8 mouse cellular contexts compared by ENCODE assay signal in genomic region chr10:20170605-20171088, GRCm38 (mm10). TPM values are rescaled to one million over a fixed set of nuclear protein-coding genes. Genes with fewer than 3 reads are reported as not detected.
DNase-seq lines count a peak whose midpoint lies in the region; ATAC-seq and TF ChIP-seq lines count a peak whose summit lies in the region.

No protein-coding gene starts in this region.

- no peaks in the 10 kb centered on the region for H3K27me3 ChIP-seq in intestine, postnatal 0 days (replicated peaks; ENCODE audit: control insufficient read depth, insufficient read depth, low read length)

- 0 out of 2 replicates have a peak overlapping the region, but pooled peaks have one; percentile 26 for H3K9ac ChIP-seq in intestine, postnatal 0 days (ENCODE audit: low read depth, low read length)

- peaks cover 6% of the 10 kb centered on the region; the same call in 1 of the 2 replicates for H3K4me1 ChIP-seq in intestine, postnatal 0 days (replicated peaks; ENCODE audit: control insufficient read depth, insufficient read depth, low read length)

- WGBS in intestine, postnatal 0 days = 15% methylated on average over 11 of the region's 11 CpGs

- peak overlapping the region; percentile 70 for H3K27ac ChIP-seq in intestine, postnatal 0 days (ENCODE audit: low read depth, low read length)

- intact Hi-C loops in left cerebral cortex, postnatal 10 days (cut with DNase I) = no loop called here

- H3K36me3 ChIP-seq in intestine, postnatal 0 days (ENCODE audit: control insufficient read depth, insufficient read depth) = no peaks in the 10 kb centered on the region

- no peaks in the 10 kb centered on the region; the same call in 1 of the 2 replicates for H3K9me3 ChIP-seq in intestine, postnatal 0 days (ENCODE audit: control insufficient read depth)

- 0 out of 2 replicates have a peak overlapping the region, but pooled peaks have one; percentile 16 for H3K4me3 ChIP-seq in intestine, postnatal 0 days (ENCODE audit: low read depth, low read length)

- ATAC-seq in granulocyte monocyte progenitor cell, adult 5-6 weeks (replicated peaks; ENCODE audit: poor library complexity, severe bottlenecking) = peak; percentile 62
- peak; percentile 78 for ATAC-seq in intestine, postnatal 0 days

- peak overlapping the region; percentile 50 for H3K4me2 ChIP-seq in intestine, postnatal 0 days (replicated peaks; ENCODE audit: low read depth)

- peak; percentile 77 to 83 for DNase-seq in adrenal gland, postnatal 36 days
- DNase-seq in embryo, embryonic 9.5 days (ENCODE audit: extremely low spot score) = peak; percentile 81
- DNase-seq in left cerebral cortex, postnatal 10 days (ENCODE audit: extremely low spot score in 1 of 2, low spot score in 2 of 2) = peak; percentile 76 to 88
- DNase-seq in lung, postnatal 4 days = peak; percentile 85 to 87
- peak; percentile 79 for DNase-seq in right cerebral cortex, postnatal 14 days
- no peak for DNase-seq in spleen, adult 12 weeks (ENCODE audit: low spot score)

- TF ChIP-seq CTCF in intestine, postnatal 0 days (IDR thresholded peaks at IDR 0.05; ENCODE audit: low read depth) = peak; percentile 97

RNA-seq across cellular contexts. Expression of gene Map7, which starts 22.4 kb away (rescaled TPM):
- total RNA-seq in adrenal gland, postnatal 36 days (2021) = 10 to 100 TPM; 15.1 to 17.9 TPM
- total RNA-seq in granulocyte monocyte progenitor cell, adult 5-6 weeks (2014; fragmentation: Nextera tagmentation) = 19.0 and 22.6 TPM in 2 replicates
- total RNA-seq in granulocyte monocyte progenitor cell, adult 5-6 weeks (2017) = 18.3 and 22.4 TPM in 2 replicates
- polyA plus RNA-seq in intestine, postnatal 0 days (2015; fragmentation: Nextera tagmentation; extraction: Ambion mirVana) = 47.0 and 55.7 TPM in 2 replicates
- total RNA-seq in left cerebral cortex, postnatal 10 days (2021) = 10 to 100 TPM; 47.0 to 52.5 TPM
